Mouse (Mus musculus) adrenal gland, postnatal 10 days (tissue): ENCODE data around the gene Gm20917. TPM values are rescaled to one million over a fixed set of nuclear protein-coding genes. Genes with fewer than 3 reads are reported as not detected.
"Not testable (repeated sequence)": the region's sequence is repeated elsewhere in the genome, so short reads cannot be mapped to it uniquely, and the experiment has no call there.

Source experiments
- DNase-seq: peaks from one replicate; pipeline ENCODE4 v3.0.0; 2021; ENCODE audit warnings: mixed read lengths
- long read RNA-seq, 2 experiments: library from polyadenylated mRNA; stranded (forward); transcript quantifications; one replicate each; pipeline ENCODE4 v2.0.0; 2021
- total RNA-seq, 2 experiments: library from RNA; stranded (reverse); gene quantifications; 2 replicates each; pipeline ENCODE4 v1.2.3; 2021

Gm20917 gene
- not detected for total RNA-seq
- long read RNA-seq, experiment 1 = 0 reads
- long read RNA-seq, experiment 2 = 0 reads

- DNase-seq = not testable (repeated sequence)
Measured at GRCm38 (mm10) chrY:79151022-79151421, at the start of gene Gm20917. Gene Gm20917 (minus strand): TSS chrY:79151122.

Other genes starting within 250 kb of the Gm20917 start
- not detected for gene Gm20916, start 168.4 kb upstream of the Gm20917 start, total RNA-seq